Mouse (Mus musculus): Measurements from ENCODE around the gene Zdhhc7.

The Zdhhc7 gene

GRCm38 (mm10) chr8:120101068-120101972, at the start of gene Zdhhc7:
TSS of gene Zdhhc7 (minus strand) at chr8:120101482.
- peak; percentile 58 for DNase-seq (ENCODE audit: low read depth, low spot score)

- no peak for DNase-seq (ENCODE audit: low read depth, low spot score)
These were observed 48.7 kb upstream of the Zdhhc7 start for GRCm38 (mm10) chr8:120150028-120150427.

- DNase-seq (ENCODE audit: low read depth, low spot score), result peak; percentile 53
These were observed 44.8 kb upstream of the Zdhhc7 start for GRCm38 (mm10) chr8:120146051-120146450.

GRCm38 (mm10) chr8:120144652-120145301, 43.5 kb upstream of the Zdhhc7 start:
- no peak for DNase-seq (ENCODE audit: low read depth, low spot score)

GRCm38 (mm10) chr8:120143911-120144651, 42.8 kb upstream of the Zdhhc7 start:
- DNase-seq (ENCODE audit: low read depth, low spot score), result no peak

- no peak for DNase-seq (ENCODE audit: low read depth, low spot score)
These were observed 39.5 kb upstream of the Zdhhc7 start for GRCm38 (mm10) chr8:120140769-120141168.

GRCm38 (mm10) chr8:120138958-120139357, 37.7 kb upstream of the Zdhhc7 start:
- DNase-seq (ENCODE audit: low read depth, low spot score), result no peak

- no peak for DNase-seq (ENCODE audit: low read depth, low spot score)
These were observed 35.3 kb upstream of the Zdhhc7 start for GRCm38 (mm10) chr8:120136618-120137017.

- DNase-seq (ENCODE audit: low read depth, low spot score), result no peak
These were observed 34.4 kb upstream of the Zdhhc7 start for GRCm38 (mm10) chr8:120135687-120136086.

GRCm38 (mm10) chr8:120133169-120133568, 31.9 kb upstream of the Zdhhc7 start:
- DNase-seq (ENCODE audit: low read depth, low spot score), result no peak

- DNase-seq (ENCODE audit: low read depth, low spot score), result no peak
These were observed 29.9 kb upstream of the Zdhhc7 start for GRCm38 (mm10) chr8:120131158-120131557.

- no peak for DNase-seq (ENCODE audit: low read depth, low spot score)
These were observed 28.3 kb upstream of the Zdhhc7 start for GRCm38 (mm10) chr8:120129547-120129946.

GRCm38 (mm10) chr8:120126357-120127161, 25.3 kb upstream of the Zdhhc7 start:
- peak; percentile 22 for DNase-seq (ENCODE audit: low read depth, low spot score)

GRCm38 (mm10) chr8:120124836-120125389, 23.6 kb upstream of the Zdhhc7 start:
- no peak for DNase-seq (ENCODE audit: low read depth, low spot score)

- no peak for DNase-seq (ENCODE audit: low read depth, low spot score)
These were observed 23.0 kb upstream of the Zdhhc7 start for GRCm38 (mm10) chr8:120124261-120124660.

GRCm38 (mm10) chr8:120120951-120121350, 19.7 kb upstream of the Zdhhc7 start:
- DNase-seq (ENCODE audit: low read depth, low spot score), result no peak

- no peak for DNase-seq (ENCODE audit: low read depth, low spot score)
These were observed 18.6 kb upstream of the Zdhhc7 start for GRCm38 (mm10) chr8:120119931-120120330.

- DNase-seq (ENCODE audit: low read depth, low spot score), result no peak
These were observed 18.1 kb upstream of the Zdhhc7 start for GRCm38 (mm10) chr8:120119429-120119828.

- no peak for DNase-seq (ENCODE audit: low read depth, low spot score)
These were observed 17.6 kb upstream of the Zdhhc7 start for GRCm38 (mm10) chr8:120118847-120119246.

GRCm38 (mm10) chr8:120118162-120118561, 16.9 kb upstream of the Zdhhc7 start:
- no peak for DNase-seq (ENCODE audit: low read depth, low spot score)

- DNase-seq (ENCODE audit: low read depth, low spot score), result no peak
These were observed 15.3 kb upstream of the Zdhhc7 start for GRCm38 (mm10) chr8:120116600-120116999.
